Mouse (Mus musculus) 416B (cell line): ENCODE data around the gene Cartpt.
A peak's percentile ranks its signal among the peaks of the same experiment; 100 is the strongest.
"Not testable (repeated sequence)": the region's sequence is repeated elsewhere in the genome, so short reads cannot be mapped to it uniquely, and the experiment has no call there.

ENCODE experiments used
- DNase-seq: peaks from one replicate; pipeline ENCODE4 v3.0.0; 2011; ENCODE audit warnings: low read depth

The Cartpt gene

DNA sequence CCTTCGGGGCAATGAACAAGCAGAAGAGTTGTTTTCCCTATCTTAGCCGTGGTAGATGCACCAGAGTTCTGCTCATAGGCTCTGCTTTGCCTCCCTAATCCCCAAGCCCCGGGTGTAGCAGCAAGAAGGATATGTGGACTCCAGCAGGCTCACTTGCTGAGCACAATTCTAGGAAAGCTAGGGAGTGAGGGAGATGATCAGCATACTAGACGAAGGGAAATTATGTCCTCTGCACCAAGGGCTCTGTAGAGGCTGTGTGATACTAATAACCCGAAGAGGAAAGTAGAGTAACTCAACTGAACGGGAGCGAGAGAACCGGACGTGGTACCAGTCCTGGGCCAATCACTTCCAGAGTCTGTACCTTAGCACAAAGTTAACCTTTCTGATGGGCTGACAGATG lies at the start of gene Cartpt:
Gene Cartpt (minus strand): TSS at position 127 of the 400 bp plus-strand sequence.
- DNase-seq = no peak

DNA sequence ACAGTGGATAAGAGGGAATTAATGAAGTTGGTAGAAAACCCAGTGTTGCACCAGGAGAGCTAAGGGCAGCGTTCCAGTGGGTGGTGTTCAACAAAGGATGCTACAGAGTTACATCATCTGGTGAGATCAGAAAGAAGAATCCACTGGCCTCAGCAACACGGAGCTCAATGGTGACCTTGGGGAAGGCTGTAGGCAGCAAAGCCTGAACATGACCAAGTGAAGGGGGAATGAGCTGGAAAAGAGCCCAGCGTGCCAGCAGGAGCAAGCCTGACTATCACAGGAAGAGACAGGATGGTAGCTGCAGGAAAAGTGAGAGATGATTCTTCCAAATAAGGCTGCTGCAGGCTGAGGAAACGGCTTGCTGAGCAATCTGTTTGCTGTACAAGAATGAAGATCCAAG lies 46.5 kb upstream of the Cartpt start:
- DNase-seq = no peak

- DNase-seq = no peak
Observed at GRCm38 (mm10) chr13:99943525-99943924, 42.6 kb upstream of the Cartpt start.

GRCm38 (mm10) chr13:99940601-99941000 lies 39.7 kb upstream of the Cartpt start:
- no peak for DNase-seq

DNA sequence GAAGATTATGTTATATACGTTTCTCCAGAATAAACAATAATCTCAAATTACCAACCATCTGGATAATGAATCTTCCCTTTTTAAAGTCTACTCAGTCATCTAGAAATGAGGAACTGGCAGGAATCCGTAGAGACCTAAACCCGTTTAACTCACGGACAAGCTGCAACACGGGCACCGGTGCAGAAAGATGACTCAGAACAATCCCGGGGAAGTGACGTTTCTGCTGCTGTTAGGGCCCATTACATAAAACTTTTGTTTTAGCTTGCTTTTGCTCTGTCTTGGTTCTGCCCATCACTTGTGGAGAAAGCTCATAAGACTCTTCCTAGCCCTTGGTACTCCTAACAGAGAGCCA lies 38.4 kb upstream of the Cartpt start:
- DNase-seq = peak; percentile 83

- no peak for DNase-seq
Observed at GRCm38 (mm10) chr13:99938606-99939319, 37.9 kb upstream of the Cartpt start.

- no peak for DNase-seq
Observed at GRCm38 (mm10) chr13:99937741-99938140, 36.9 kb upstream of the Cartpt start.

- DNase-seq = peak; percentile 67
Observed at GRCm38 (mm10) chr13:99932406-99932805, 31.5 kb upstream of the Cartpt start.

GRCm38 (mm10) chr13:99931502-99931901 lies 30.6 kb upstream of the Cartpt start:
- DNase-seq = no peak

DNA sequence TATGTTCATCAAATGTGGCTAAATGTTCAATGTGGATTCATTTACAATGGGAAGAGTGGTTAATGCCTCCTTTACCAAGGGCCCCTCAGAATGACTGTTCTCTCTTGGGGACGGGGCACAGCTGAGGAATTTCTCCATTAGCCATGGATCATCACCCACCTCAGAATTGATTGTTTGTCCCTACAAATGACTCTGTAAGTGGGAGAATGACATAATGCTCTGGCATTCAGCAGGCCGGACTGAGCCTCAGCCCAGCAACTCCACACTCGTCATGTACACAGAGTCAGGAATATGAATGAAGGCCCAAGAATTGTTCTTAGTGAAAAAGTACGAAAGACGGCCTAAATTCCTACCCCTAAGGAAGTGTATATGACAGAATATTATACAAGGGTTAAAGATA lies 25.4 kb upstream of the Cartpt start:
- DNase-seq = no peak

GRCm38 (mm10) chr13:99915632-99916031 lies 14.7 kb upstream of the Cartpt start:
- no peak for DNase-seq

GRCm38 (mm10) chr13:99900557-99900892 lies 366 bp downstream of the Cartpt start:
- DNase-seq = no peak

- DNase-seq = no peak
Observed at GRCm38 (mm10) chr13:99899670-99900556, 978 bp downstream of the Cartpt start.

DNA sequence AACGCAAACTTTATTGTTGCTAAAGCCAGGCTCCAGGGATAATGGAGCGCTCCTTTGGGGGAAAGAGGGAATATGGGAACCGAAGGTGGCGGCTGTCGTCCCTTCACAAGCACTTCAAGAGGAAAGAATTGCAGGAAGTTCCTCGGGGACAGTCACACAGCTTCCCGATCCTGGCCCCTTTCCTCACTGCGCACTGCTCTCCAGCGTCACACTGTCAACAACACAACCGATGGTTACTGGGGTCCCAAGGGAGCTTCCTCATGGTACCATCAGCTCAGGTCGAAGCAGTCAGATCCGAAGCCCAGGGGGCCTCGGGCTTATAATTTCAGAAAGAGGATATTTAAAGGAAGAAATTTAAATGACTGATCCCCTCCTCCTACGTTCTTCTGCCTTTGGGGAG lies 2.1 kb downstream of the Cartpt start:
- no peak for DNase-seq

DNA sequence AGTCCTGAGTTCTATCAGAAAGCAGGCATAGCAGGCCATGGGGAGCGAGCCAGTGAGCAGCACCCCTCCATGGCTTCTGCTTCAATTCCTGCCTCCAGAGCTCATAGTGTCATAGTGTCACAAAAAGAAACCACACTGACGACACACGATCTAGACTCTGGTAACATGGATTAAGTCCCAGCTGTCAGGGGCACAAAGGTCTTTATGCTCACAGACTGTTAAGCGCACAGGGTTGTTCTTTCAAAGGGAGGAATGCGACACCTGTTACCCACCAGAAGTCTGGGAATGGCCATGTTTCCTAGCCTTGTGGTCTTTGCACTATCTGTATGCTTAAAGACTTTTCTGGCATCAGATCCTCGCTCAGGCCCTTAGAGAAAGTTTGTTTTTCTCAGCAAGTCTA lies 15.3 kb downstream of the Cartpt start:
- no peak for DNase-seq

- DNase-seq = not testable (repeated sequence)
Observed at GRCm38 (mm10) chr13:99881774-99882173, 19.1 kb downstream of the Cartpt start.

DNA sequence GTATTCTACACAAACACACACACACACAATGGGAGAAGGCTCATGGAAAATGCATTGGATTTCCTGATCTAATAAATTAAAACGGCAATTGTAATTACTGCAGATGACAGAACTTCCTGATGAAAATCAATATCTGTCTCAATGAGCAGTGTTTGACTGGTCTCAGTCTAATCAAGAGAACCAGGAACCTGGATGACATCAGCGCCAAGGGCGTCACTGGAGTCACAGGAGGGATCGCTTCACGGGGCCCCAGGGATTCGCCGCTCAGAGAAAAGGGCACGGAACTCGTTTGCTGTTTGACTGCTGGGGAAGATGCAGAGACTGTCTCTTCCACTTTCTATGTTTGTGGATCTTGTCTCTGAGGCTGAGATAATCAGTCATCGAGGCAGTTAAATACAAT lies 21.2 kb downstream of the Cartpt start:
- no peak for DNase-seq

- peak; percentile 20 for DNase-seq
Observed at GRCm38 (mm10) chr13:99872059-99872458, 28.8 kb downstream of the Cartpt start.

DNA sequence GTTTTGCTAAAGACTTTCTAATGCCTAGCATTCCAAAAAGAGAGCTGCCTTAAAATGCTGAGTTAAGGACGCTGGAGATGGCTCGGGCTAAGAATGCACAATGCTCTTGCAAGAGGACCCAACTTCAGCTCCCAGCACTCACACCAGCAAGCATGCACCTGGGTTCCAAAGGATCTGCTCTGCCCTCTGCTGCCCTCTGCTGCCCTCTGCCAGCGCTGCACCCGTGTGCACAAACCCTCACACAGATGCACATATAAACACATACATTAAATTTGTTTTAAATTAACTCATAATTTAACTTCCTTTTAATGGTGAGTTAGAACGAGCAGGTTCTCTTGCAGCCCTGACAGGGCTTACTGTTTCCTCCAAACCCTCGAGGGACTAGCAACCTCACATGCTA lies 32.5 kb downstream of the Cartpt start:
- no peak for DNase-seq

DNA sequence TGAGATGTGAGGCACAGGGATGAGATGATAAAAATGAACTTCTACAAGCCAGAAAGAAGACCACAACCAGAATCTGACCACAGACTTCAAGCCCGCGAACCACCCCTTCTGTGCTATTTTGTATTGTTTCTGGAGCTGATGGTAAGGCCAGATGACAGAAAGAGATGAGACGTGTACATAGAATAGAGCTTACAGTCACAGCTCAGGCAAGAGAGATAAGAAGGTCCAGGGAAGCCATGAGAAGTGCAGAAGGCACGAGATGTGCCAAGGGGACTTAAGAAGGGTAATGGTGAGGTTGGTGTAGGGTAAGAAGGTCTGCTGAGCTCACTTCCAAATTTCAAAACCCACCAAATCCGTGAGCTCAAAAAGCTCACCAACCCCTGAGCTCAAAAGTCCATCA lies 36.6 kb downstream of the Cartpt start:
- peak; percentile 81 for DNase-seq

GRCm38 (mm10) chr13:99860670-99861069 lies 40.2 kb downstream of the Cartpt start:
- no peak for DNase-seq

DNA sequence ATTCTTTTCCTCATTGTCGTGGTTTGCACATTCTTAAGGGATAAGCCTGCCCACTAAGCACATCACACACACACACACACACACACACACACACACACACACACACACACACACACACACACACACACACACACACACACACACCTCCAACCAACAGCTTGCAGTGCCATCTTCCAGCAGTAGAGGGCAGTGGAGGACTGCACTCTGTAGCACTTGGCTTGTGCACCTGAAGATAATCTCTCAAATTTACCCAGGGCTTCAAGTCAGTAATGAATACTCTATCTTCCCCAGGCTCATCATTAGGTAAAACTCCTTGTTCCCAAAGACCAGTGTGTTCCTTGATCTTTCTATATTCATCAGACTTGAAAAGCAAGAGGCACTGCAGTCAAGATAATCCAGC lies 41.8 kb downstream of the Cartpt start:
- peak; percentile 80 for DNase-seq

DNA sequence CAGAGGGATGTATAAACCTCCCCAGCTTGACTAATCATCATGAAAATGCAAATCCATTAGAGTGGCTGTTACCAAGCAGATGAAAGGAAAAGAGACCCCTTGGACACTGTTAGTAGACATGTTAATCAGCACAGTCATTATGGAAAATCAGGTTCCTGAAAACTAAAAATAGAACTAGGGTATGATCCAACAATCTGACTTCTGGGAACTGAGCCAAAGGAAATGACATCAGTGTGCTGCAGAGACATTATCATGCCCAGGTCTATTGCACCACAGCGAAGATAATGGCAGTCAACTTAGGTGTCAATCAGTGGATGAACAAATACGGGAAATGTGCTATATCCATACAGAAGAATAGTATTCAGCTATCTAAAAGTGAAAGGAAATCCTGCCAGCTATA lies 43.0 kb downstream of the Cartpt start:
- DNase-seq = peak; percentile 87

DNA sequence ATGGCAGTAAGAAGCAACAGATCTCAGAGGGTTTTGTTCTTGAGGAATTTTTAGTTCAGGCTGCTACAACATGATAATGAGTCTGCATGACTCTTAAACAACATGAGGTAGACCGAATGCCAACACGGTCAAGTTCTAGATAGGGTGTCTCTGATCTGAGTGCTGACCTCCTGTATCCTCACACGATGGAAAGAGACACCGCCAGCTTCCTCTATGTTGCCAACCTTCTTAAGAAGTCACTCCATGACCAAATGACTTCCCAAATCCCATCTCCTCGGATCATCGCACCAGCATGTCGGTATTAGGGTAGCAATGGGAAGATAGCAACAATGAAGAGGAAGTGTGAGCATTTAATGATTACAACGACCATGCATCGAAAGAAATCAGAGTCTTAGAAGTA lies 43.6 kb downstream of the Cartpt start:
- no peak for DNase-seq
